Mouse (Mus musculus) heart, embryonic 14.5 days (tissue): Measurements from ENCODE around the gene Wipf1. TPM values are rescaled to one million over a fixed set of nuclear protein-coding genes. Genes with fewer than 3 reads are reported as not detected.
"Not testable (repeated sequence)": the region's sequence is repeated elsewhere in the genome, so short reads cannot be mapped to it uniquely, and the experiment has no call there.

ENCODE experiments used
- ATAC-seq: fragments of 200-750 bp; cut with Nextera tagmentation; 2 replicates; pipeline ENCODE4 v1.8.0; 2017; ENCODE audit warnings: low read depth, moderate TSS enrichment; ENCODE audit not compliant: insufficient number of reproducible peaks, insufficient read depth, low FRiP score
- H3K27ac ChIP-seq, 2 experiments: fragments of 200-500 bp in 1 of 2; fragments of 300-500 bp in 1 of 2; sonication (generic) in 1 of 2; replicated peaks in 1 of 2; 2 replicates each; pipeline ENCODE4 v1.5.1; 2012 to 2014; ENCODE audit warnings: low read depth in 2 of 2, low read length in 2 of 2, control low read depth in 1 of 2, mild to moderate bottlenecking in 1 of 2, mixed read lengths in 1 of 2; ENCODE audit not compliant: control insufficient read depth in 1 of 2, insufficient read depth in 1 of 2
- H3K27me3 ChIP-seq: fragments of 300-500 bp; sonication (generic); 2 replicates; pipeline ENCODE4 v1.6.1; 2014; ENCODE audit warnings: mild to moderate bottlenecking, low read length, control low read depth; ENCODE audit not compliant: control insufficient read depth, insufficient read depth
- H3K36me3 ChIP-seq: fragments of 300-500 bp; sonication (generic); 2 replicates; pipeline ENCODE4 v1.6.1; 2014; ENCODE audit warnings: mild to moderate bottlenecking, control low read depth, low read length, mixed read lengths; ENCODE audit not compliant: control insufficient read depth, insufficient read depth
- H3K4me1 ChIP-seq, 2 experiments: fragments of 200-500 bp in 1 of 2; fragments of 300-500 bp in 1 of 2; sonication (generic) in 1 of 2; 2 replicates each; pipeline ENCODE4 v1.6.1; 2012 to 2014; ENCODE audit warnings: low read length in 2 of 2, control low read depth in 1 of 2, mixed read lengths in 1 of 2; ENCODE audit not compliant: control insufficient read depth in 2 of 2, insufficient read depth in 2 of 2
- H3K4me2 ChIP-seq: fragments of 300-500 bp; sonication (generic); 2 replicates; pipeline ENCODE4 v1.6.1; 2014; ENCODE audit warnings: mild to moderate bottlenecking, low read length
- H3K4me3 ChIP-seq, 2 experiments: fragments of 200-500 bp in 1 of 2; fragments of 300-500 bp in 1 of 2; sonication (generic) in 1 of 2; 2 replicates each; pipeline ENCODE4 v1.5.1; 2012 to 2014; ENCODE audit warnings: low read length in 2 of 2, mild to moderate bottlenecking in 2 of 2, control low read depth in 1 of 2, low read depth in 1 of 2, moderate library complexity in 1 of 2; ENCODE audit not compliant: control insufficient read depth in 1 of 2, insufficient read depth in 1 of 2
- H3K9ac ChIP-seq: fragments of 300-500 bp; sonication (generic); 2 replicates; pipeline ENCODE4 v1.6.1; 2014; ENCODE audit warnings: mild to moderate bottlenecking, low read length
- H3K9me3 ChIP-seq: fragments of 300-500 bp; sonication (generic); 2 replicates; pipeline ENCODE4 v1.6.1; 2016; ENCODE audit warnings: low read length, control low read depth; ENCODE audit not compliant: control insufficient read depth
- WGBS: fragments of 180-500 bp; shearing (Covaris S2); extraction: QIAGEN DNeasy Blood & Tissue Kit; methylation state at CpG from one replicate; pipeline ENCODE4 v1.1.7; 2014; 5-methylcytosine and 5-hydroxymethylcytosine counted together
- polyA plus RNA-seq: library from polyadenylated mRNA; unstranded; fragments of >200 nt; fragmentation: Nextera tagmentation; extraction: Ambion mirVana; gene quantifications from 2 replicates; pipeline ENCODE4 v1.2.1, GENCODE M21; 2014

Wipf1 gene
- polyA plus RNA-seq, 1 experiment from 2014 or later = 7.6 TPM

GRCm38 (mm10) chr2:73507886-73508285, 21.6 kb downstream of the Wipf1 start:
- 78% methylated on average over 7 of the region's 7 CpGs for WGBS
- Histone ChIP-seq H3K27me3 (no peaks in the 10 kb centered on the region), H3K36me3 (no peaks in the 10 kb centered on the region), H3K27ac (no peak overlapping the region), H3K9ac (no peak overlapping the region), H3K9me3 (no peaks in the 10 kb centered on the region), H3K4me2 (no peak overlapping the region), H3K4me1 (peaks cover 15 to 18% of the 10 kb centered on the region in 2 experiments), H3K4me3 (no peak overlapping the region)
- no peak for ATAC-seq

- H3K4me2 ChIP-seq, H3K9ac ChIP-seq, H3K27me3 ChIP-seq, H3K4me3 ChIP-seq, H3K27ac ChIP-seq, H3K36me3 ChIP-seq, ATAC-seq, H3K9me3 ChIP-seq: not testable (repeated sequence)
- peaks cover 15 to 18% of the 10 kb centered on the region in 2 experiments for H3K4me1 ChIP-seq
- WGBS = 83% methylated on average over 4 of the region's 4 CpGs
Observed at GRCm38 (mm10) chr2:73506337-73506736, 23.2 kb downstream of the Wipf1 start.

DNA sequence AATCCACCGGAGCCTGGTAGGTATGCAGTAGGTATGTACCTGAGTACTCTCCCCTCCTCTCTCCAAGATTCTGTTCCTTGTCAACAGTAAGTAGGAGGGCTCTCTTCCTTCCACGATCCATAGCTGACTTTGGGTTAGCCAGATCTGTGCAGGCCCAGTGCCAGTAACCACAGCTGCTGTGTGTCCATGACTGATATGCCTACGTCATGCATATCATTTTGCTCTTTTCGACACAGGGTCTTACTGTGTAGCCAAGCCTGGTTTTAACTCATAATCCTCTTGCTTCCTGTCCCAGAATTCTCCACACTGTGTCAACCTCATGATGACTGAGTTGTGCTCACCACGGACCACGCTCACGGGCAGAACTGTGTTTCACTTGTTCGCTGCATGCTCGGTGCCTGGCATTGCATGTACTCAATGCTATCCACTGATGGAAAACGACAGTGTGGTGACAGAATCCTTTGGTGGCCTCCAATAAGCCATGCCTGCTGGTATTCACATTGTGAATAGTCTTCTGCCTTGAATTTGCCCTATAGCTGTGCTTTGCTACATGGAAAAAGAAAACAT, 26.6 kb downstream of the Wipf1 start:
- no peaks in the 10 kb centered on the region for H3K27me3 ChIP-seq
- no peak overlapping the region for H3K4me3 ChIP-seq
- H3K4me2 ChIP-seq = no peak overlapping the region
- H3K27ac ChIP-seq = peak overlapping the region; percentile 7 to 58; a peak in 2 of 4 replicates
- 70% methylated on average over 10 of the region's 10 CpGs for WGBS
- ATAC-seq = no peak; the same call in 1 of the 2 replicates
- no peak overlapping the region for H3K9ac ChIP-seq
- no peaks in the 10 kb centered on the region for H3K36me3 ChIP-seq
- peaks cover 0 to 10% of the 10 kb centered on the region in 2 experiments; a peak in 3 of 4 replicates for H3K4me1 ChIP-seq
- no peaks in the 10 kb centered on the region for H3K9me3 ChIP-seq

DNA sequence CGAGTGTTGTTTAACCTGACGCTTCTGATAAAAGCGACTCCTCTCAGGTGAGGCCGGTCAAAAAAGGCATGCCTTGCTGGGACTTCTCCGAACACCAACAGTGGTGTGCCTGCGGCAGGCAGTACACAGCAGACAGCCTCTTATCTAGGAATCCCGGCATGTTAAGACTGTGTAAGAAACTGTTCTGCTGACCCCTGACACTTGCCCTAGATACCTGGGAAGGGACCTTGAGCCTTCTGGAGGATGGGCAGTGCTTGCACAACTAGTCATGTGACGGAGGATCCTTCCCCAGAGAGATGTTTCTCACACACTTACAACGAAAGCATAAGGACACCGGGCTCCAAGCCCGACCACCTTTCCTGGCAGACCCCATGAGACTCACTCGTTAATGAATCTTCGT, 28.7 kb downstream of the Wipf1 start:
- Histone ChIP-seq H3K36me3 (no peaks in the 10 kb centered on the region), H3K9me3 (no peaks in the 10 kb centered on the region), H3K9ac (no peak overlapping the region), H3K4me2 (no peak overlapping the region), H3K27me3 (no peaks in the 10 kb centered on the region), H3K4me1 (peaks cover 10 to 14% of the 10 kb centered on the region in 2 experiments), H3K4me3 (no peak overlapping the region), H3K27ac (no peak overlapping the region)
- no peak for ATAC-seq
- WGBS = 49% methylated on average over 13 of the region's 13 CpGs

- Histone ChIP-seq H3K9ac (no peak overlapping the region), H3K27me3 (no peaks in the 10 kb centered on the region), H3K4me2 (no peak overlapping the region), H3K27ac (no peak overlapping the region), H3K9me3 (no peaks in the 10 kb centered on the region), H3K4me1 (peaks cover 19% of the 10 kb centered on the region in 2 experiments), H3K4me3 (no peak overlapping the region), H3K36me3 (no peaks in the 10 kb centered on the region)
- ATAC-seq = no peak
Observed at GRCm38 (mm10) chr2:73498322-73498721, 31.2 kb downstream of the Wipf1 start.

DNA sequence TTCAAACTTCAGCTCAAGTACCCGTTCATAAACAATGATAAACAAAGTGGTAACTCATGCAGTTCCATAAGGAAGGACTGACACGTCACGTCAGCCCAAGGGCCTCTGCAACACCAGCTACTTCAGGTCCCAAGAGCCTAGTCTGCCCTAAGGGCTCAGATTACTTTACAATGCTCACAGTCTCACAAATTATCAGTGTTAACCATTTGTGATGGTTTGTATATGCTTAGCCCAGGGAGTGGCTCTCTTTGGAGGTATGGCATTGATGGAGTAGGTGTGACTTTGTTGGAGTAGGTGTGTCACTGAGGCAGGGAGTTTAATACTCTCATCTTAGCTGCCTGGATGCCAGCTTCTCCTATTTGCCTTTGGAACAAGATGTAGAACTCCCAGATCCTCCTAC, 32.0 kb downstream of the Wipf1 start:
- Histone ChIP-seq H3K36me3 (no peaks in the 10 kb centered on the region), H3K4me2 (no peak overlapping the region), H3K9ac (no peak overlapping the region), H3K4me1 (peaks cover 15 to 19% of the 10 kb centered on the region in 2 experiments), H3K9me3 (no peaks in the 10 kb centered on the region), H3K4me3 (no peak overlapping the region), H3K27ac (no peak overlapping the region), H3K27me3 (no peaks in the 10 kb centered on the region)
- no peak for ATAC-seq
- 44% methylated on average over 3 of the region's 3 CpGs for WGBS

GRCm38 (mm10) chr2:73496944-73497343, 32.6 kb downstream of the Wipf1 start:
- Histone ChIP-seq H3K9ac (no peak overlapping the region), H3K27me3 (no peaks in the 10 kb centered on the region), H3K4me2 (no peak overlapping the region), H3K4me3 (no peak overlapping the region), H3K9me3 (no peaks in the 10 kb centered on the region), H3K36me3 (no peaks in the 10 kb centered on the region), H3K4me1 (peaks cover 18 to 19% of the 10 kb centered on the region in 2 experiments), H3K27ac (peak overlapping the region in 1 of 2 experiments; percentile 65; a peak in 1 of 4 replicates)
- 84% methylated on average over 9 of the region's 9 CpGs for WGBS
- ATAC-seq = no peak

- no peaks in the 10 kb centered on the region for H3K9me3 ChIP-seq
- no peak for ATAC-seq
- H3K4me2 ChIP-seq = no peak overlapping the region
- H3K27ac ChIP-seq = peak overlapping the region; percentile 65 to 67
- H3K4me1 ChIP-seq = peaks cover 24 to 25% of the 10 kb centered on the region in 2 experiments
- whole genome bisulfite sequencing = 61% methylated on average over 4 of the region's 4 CpGs
- no peak overlapping the region for H3K9ac ChIP-seq
- no peaks in the 10 kb centered on the region for H3K36me3 ChIP-seq
- H3K4me3 ChIP-seq = no peak overlapping the region
- no peaks in the 10 kb centered on the region for H3K27me3 ChIP-seq
Observed at GRCm38 (mm10) chr2:73496329-73496685, 33.2 kb downstream of the Wipf1 start.
